Mouse (Mus musculus): ENCODE measurements around the gene Ppp1r8. TPM values are rescaled to one million over a fixed set of nuclear protein-coding genes. Genes with fewer than 3 reads are reported as not detected.

The Ppp1r8 gene
- polyA plus RNA-seq, 1 experiment from 2014 or later: 31.9 TPM

Other genes starting within 250 kb of the Ppp1r8 start
- 19.2 and 20.2 TPM in 2 replicates for gene Eya3, start 204.2 kb downstream of the Ppp1r8 start, polyA plus RNA-seq (2014; fragmentation: Nextera tagmentation; extraction: Ambion mirVana)
- 4.7 and 4.9 TPM in 2 replicates for gene Xkr8, start 110.6 kb downstream of the Ppp1r8 start, polyA plus RNA-seq (2014; fragmentation: Nextera tagmentation; extraction: Ambion mirVana)
- 4.4 TPM in 2 replicates for gene Smpdl3b, start 85.9 kb downstream of the Ppp1r8 start, polyA plus RNA-seq (2014; fragmentation: Nextera tagmentation; extraction: Ambion mirVana)
- 74.3 and 78.8 TPM in 2 replicates for gene Rpa2, start 74.8 kb downstream of the Ppp1r8 start, polyA plus RNA-seq (2014; fragmentation: Nextera tagmentation; extraction: Ambion mirVana)
- 1.2 and 1.7 TPM in 2 replicates for gene Themis2, start 46.8 kb downstream of the Ppp1r8 start, polyA plus RNA-seq (2014; fragmentation: Nextera tagmentation; extraction: Ambion mirVana)
- gene Stx12, start 41.3 kb upstream of the Ppp1r8 start, polyA plus RNA-seq (2014; fragmentation: Nextera tagmentation; extraction: Ambion mirVana): 60.2 and 64.0 TPM in 2 replicates
- gene Fam76a, start 79.4 kb upstream of the Ppp1r8 start, polyA plus RNA-seq (2014; fragmentation: Nextera tagmentation; extraction: Ambion mirVana): 40.9 and 44.9 TPM in 2 replicates
- gene Fgr, start 130.9 kb upstream of the Ppp1r8 start, polyA plus RNA-seq (2014; fragmentation: Nextera tagmentation; extraction: Ambion mirVana): 0.18 and 0.74 TPM in 2 replicates
- gene Ahdc1, start 168.1 kb upstream of the Ppp1r8 start, polyA plus RNA-seq (2014; fragmentation: Nextera tagmentation; extraction: Ambion mirVana): 7.1 and 9.0 TPM in 2 replicates